Mouse (Mus musculus) layer of hippocampus, postnatal 14 days (tissue): Measurements from ENCODE around the gene Zdhhc19. TPM values are rescaled to one million over a fixed set of nuclear protein-coding genes. Genes with fewer than 3 reads are reported as not detected.
"Not testable (repeated sequence)": the region's sequence is repeated elsewhere in the genome, so short reads cannot be mapped to it uniquely, and the experiment has no call there.

Experiments
- DNase-seq, 2 experiments: peaks; one replicate each; pipeline ENCODE4 v3.0.0; 2021 to 2022; ENCODE audit warnings: low spot score in 2 of 2, mixed read lengths in 1 of 2
- total RNA-seq, 2 experiments: library from RNA; stranded (reverse); gene quantifications; 2 replicates each; pipeline ENCODE4 v1.2.3; 2021

Zdhhc19 gene
- total RNA-seq, 2 experiments from 2014 or later = not detected

GRCm38 (mm10) chr16:32486046-32486445, 10.0 kb upstream of the Zdhhc19 start:
- no peak for DNase-seq

DNA sequence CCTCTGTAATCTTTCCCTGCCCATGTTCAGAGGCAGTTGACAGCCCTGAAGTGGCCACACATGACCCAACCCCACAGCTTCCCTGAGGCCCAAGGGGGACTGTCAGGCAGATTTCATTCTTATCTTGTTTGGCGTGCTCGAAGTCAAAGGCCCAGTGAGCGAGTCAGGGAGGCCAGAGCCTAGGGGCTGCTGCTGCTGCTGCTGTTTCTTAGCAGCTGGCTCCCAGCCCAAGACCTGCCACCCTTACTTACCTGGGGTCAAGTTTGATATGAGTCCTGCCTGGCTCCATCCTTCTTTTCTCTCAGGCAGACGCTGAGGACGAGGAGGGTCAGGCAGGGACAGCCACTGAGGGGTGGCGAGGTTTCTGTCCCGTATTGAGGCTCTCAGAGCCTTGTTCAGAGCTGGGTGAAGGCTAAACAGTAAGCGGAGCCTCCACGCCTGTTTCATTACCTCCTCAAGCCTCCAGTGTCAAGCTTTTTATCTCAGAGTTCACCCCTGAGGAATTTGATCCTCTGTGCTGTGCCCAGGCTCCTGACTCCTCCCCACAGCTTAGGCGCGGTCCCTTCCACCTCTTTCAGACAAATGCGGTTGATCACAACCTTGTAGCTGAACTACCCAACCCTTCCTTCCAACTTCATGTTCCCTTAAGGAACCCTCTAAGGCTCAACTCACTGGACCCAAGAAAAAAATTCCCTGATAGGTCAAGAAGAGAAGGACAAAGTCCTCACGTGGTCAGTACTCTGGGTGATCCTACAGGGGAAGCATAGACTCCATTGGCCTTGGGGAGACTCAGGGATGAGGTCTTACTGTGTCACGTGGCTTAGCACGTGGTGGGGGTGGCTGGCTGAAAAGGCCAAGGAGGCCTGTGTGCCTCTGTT, 8.6 kb upstream of the Zdhhc19 start, which contains the start of gene Slc51a:
Gene Slc51a, minus strand, starts transcription at position 646 of the 878 bp plus-strand sequence.
- no peak for DNase-seq

- no peak for DNase-seq
These were observed 7.1 kb upstream of the Zdhhc19 start for GRCm38 (mm10) chr16:32488939-32489338.

GRCm38 (mm10) chr16:32494371-32494770, 1.7 kb upstream of the Zdhhc19 start:
- not testable (repeated sequence) for DNase-seq

GRCm38 (mm10) chr16:32498996-32499395, 2.9 kb downstream of the Zdhhc19 start:
- no peak for DNase-seq

DNA sequence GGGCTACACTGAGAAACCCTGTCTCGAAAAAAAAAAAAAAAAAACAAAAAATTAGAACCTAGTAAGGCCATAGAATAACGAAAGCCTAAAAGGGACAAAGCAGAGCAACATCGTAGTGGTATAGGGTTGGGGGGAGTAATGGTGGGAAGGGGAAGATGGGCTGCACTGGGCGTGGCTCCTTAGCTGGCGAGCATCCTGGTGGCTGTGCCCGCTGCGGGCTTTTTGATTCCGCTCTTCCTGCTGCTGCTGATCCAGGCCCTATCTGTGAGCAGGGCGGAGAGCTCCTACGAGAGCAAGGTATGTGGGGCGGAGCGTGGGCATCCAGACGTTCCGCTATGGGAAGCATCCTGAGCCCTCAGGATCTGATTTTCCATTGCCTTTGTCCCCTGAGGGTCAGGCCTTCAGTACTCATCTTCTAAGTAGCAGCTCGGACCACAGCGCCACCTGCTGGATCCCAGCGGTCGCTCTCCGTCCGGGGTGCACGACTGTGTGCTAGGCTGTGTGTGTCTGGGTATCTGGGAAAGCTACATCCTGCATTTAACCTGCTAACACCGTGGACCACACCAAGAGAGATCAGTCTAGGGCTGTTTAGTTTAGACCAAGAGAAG, 3.5 kb downstream of the Zdhhc19 start:
- DNase-seq = peak; percentile 85 to 86

DNA sequence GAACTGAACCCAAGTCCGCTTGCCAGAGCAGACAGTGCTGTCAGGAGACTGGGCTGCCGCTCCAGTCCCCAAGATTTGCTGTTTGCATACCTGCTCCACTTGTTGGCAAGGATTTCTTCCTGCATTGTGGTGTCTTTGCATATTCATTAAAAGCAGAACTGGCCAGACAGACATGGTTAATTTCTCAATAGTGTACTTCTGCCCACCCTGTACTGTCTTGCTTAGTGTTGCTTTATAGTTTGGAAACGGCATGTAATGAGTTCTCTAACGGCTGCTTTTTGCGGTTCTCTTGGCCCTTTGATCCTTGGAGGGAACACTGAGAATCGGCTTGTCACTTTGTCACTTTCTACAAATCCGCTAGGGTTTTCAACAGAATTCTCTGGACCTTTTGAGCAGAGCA, 5.4 kb downstream of the Zdhhc19 start:
- no peak for DNase-seq

- no peak for DNase-seq
These were observed 6.7 kb downstream of the Zdhhc19 start for GRCm38 (mm10) chr16:32502621-32503335.

DNA sequence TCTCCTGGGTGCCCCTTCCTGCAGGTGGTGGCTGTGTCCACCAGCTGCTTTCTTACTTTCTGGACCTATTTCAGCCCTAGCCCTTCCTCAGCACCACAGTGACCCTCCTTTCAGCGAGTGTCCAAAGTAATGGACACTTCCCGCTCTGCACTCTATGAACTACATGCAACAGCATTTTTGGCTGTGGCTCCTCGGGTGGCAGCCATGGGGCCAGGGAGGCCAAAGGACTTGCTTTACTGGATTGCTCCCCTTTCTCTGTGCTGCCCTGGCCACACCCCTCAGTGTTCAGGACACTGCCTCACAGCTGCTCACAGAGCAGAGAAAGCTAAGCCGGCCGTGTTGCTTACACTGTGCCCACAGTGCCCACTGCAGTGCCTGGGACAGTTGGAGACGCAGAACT, 7.6 kb downstream of the Zdhhc19 start:
- no peak for DNase-seq

DNA sequence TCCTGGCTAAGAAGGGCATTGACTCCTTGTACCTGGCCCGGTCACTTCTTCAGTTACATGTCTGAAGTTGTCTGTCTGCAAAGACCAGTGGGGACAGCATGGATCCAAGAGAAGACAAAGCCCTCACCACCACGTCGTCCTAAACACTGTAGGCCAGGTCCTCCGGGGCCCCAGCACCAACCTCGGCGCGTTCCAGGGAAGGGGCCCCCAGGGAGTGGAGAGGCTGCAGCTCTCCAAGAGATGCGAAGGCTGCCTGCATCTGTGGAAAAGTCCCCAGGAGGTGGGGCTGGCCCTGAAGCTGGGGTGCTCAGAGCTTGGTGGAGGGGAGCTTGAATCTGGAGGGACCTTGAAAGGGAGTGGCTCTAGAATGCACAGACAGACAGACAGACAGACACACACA, 10.2 kb downstream of the Zdhhc19 start:
- DNase-seq = no peak

GRCm38 (mm10) chr16:32506868-32507267, 10.8 kb downstream of the Zdhhc19 start:
- DNase-seq = no peak

DNA sequence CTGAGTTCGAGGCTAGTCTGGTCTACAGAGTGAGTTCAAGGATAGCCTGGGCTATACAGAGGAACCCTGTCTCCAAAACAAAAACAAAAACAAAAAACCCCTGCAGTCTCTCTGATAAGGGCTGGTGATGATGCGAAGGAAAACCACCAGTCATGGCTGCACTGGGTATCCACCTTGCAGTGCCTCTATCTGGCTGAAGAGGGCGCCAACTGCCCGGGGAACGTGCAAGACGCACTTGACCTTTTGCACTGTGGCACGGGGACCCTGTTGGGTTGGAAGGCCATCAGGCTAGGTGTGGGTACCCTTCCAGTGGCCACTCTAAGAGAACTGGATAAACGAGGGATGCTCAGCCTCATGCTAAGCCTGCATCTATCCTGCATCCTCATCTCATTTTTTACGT, 11.3 kb downstream of the Zdhhc19 start:
- peak; percentile 39 to 58 for DNase-seq

DNA sequence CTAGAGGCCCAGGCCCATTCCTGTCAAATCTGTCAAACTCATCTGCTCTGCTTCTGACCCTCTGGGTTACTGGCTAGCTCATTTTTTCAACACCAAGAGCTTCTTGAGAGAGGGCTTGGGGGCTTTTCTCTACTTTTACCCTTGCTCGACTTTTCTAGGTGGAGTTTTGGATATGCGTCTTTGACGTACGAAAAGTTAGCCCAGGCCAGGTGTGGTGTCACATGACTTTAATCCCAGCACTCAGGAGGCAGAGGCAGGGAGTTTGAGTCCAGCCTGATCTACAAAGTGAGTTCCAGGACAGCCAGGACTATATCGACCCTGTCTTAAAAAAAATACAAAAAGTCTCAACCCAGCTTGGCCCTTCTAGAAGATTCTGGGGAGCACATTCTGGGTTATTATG, 12.0 kb downstream of the Zdhhc19 start:
- no peak for DNase-seq

DNA sequence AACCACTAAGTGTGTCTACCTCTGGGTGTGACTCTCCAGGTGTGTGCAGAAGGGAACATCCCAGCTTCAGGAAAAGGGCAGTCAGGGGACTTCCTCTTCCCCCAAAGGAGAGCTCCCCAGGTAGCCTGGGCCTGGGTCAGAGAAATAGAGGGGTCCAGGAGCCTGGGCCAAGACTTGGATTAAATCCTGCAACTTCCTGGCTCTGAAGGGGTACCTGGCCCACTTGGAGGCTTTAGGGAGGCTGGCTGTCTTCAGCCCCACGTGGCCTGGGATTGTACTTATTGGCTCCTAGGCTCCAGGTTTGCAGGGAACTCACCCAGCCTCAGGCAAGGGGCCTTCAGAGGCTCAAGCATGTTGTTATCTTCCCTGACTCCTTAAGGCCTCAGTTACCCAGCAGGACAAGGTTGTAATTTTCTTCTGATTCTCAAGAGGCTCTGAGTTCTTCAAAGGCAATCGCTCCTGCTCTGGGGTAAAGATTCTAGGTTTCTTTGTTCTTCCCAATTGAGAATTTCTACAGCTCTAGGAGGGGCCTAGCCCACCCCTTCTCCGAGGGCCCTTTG, 12.5 kb downstream of the Zdhhc19 start:
- no peak for DNase-seq

DNA sequence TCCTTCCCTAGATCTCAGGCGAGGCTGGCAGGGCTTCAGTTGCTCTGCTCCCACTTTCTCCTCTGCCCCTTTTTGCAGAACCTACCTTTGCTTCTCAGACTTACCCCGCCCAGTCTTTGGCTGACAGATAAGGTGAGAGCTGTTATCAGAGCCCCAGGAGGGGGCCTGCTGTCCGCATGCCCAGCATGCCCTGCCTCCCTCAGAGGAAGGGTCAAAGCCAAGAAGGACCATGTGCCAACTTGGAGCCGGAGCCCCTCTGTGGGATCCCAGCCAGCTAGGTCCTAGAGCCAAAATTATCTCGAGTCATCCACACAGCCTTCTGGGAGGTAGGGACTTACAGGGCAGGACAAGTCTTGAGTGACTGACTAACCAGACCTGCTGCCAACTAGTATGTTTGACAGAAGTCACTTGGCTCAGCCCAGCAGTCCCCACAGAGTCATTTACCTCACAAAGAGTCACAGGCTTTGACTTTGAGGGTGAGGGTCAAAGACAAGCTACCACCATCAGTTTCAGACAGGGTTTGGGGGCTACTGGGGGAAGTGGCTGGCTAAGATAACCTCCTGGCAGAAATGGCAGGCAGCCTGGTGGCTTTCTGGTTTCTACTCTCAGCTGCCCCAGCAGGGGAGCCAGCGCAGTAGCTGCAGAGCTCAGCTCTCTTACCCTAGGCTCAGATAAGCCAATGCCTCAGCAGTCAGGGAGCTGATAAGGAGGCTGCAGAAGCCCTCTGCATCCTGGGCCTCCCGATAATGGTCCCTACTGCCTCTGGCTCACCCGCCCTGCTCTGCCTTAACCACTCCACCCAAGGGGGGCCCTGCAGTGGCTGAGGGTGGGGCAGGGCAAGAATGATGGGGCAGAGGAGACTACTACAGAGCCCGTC, 13.2 kb downstream of the Zdhhc19 start:
- no peak for DNase-seq

GRCm38 (mm10) chr16:32510399-32511337, 14.6 kb downstream of the Zdhhc19 start:
- DNase-seq = no peak

DNA sequence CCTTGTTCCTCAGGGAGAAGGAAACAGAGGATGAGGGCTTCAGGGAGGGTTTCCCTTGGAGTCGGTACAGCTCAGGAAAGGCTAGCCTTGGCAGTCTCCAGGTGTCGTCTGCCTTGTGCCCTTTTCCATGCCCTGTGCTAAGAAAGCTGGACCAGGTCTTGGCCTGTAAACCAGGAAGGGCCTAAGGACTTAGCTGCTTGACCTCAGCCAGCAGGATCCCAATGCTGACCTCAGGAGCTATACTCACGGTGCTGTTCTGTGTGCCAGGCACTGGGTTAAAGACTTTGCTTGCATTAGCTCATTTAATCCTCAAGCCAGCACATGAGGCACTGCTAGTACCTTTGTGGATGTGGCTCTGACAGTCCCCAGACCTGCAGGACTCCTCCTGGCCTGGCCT, 15.3 kb downstream of the Zdhhc19 start:
- DNase-seq = no peak

GRCm38 (mm10) chr16:32511827-32512490, 15.9 kb downstream of the Zdhhc19 start:
- DNase-seq = no peak

DNA sequence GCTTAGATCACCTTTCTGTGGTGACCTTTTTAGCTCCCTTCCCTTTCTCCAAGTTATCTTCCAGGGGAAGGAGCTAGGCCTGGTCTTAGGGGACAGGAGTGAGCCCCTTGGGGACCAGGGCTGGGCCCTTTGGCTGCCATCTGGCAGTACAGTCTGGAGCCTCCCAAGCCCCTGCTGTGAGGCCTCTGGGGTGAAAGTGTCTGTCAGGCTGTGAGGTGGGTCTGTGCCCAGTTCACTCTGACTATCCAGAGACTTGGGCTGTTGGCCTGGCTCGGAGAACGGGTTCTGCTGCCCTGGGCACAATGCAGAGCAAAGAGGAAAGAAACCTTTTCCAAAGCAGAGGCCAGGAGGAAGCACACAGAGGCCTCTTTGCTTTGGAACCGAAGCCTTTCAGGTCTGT, 16.9 kb downstream of the Zdhhc19 start:
- DNase-seq = no peak
